Mouse (Mus musculus): ENCODE data around the gene Cphx2.
"Not testable (repeated sequence)": the region's sequence is repeated elsewhere in the genome, so short reads cannot be mapped to it uniquely, and the experiment has no call there.

Cphx2 gene

GRCm38 (mm10) chr14:26081216-26081615 lies at the start of gene Cphx2:
TSS of gene Cphx2 (plus strand) at chr14:26081516.
- not testable (repeated sequence) for DNase-seq (ENCODE audit: low spot score)

GRCm38 (mm10) chr14:26034364-26034763 lies 47.0 kb upstream of the Cphx2 start:
- not testable (repeated sequence) for DNase-seq (ENCODE audit: low spot score)

- DNase-seq (ENCODE audit: low spot score), result not testable (repeated sequence)
Observed at GRCm38 (mm10) chr14:26035439-26035838, 45.9 kb upstream of the Cphx2 start.

- not testable (repeated sequence) for DNase-seq (ENCODE audit: low spot score)
Observed at GRCm38 (mm10) chr14:26042611-26043010, 38.7 kb upstream of the Cphx2 start, which contains the start of gene Gm9780. TSS of gene Gm9780 (minus strand) at chr14:26042711.

GRCm38 (mm10) chr14:26045007-26045406 lies 36.3 kb upstream of the Cphx2 start:
- not testable (repeated sequence) for DNase-seq (ENCODE audit: low spot score)

- DNase-seq (ENCODE audit: low spot score), result not testable (repeated sequence)
Observed at GRCm38 (mm10) chr14:26047026-26047425, 34.3 kb upstream of the Cphx2 start.

GRCm38 (mm10) chr14:26048767-26049166 lies 32.5 kb upstream of the Cphx2 start:
- DNase-seq (ENCODE audit: low spot score), result not testable (repeated sequence)

GRCm38 (mm10) chr14:26058184-26058583 lies 23.1 kb upstream of the Cphx2 start:
- not testable (repeated sequence) for DNase-seq (ENCODE audit: low spot score)

- DNase-seq (ENCODE audit: low spot score), result not testable (repeated sequence)
Observed at GRCm38 (mm10) chr14:26059362-26059761, 22.0 kb upstream of the Cphx2 start.

GRCm38 (mm10) chr14:26066574-26067324 lies 14.6 kb upstream of the Cphx2 start:
- not testable (repeated sequence) for DNase-seq (ENCODE audit: low spot score)

- not testable (repeated sequence) for DNase-seq (ENCODE audit: low spot score)
Observed at GRCm38 (mm10) chr14:26067325-26067633, 14.0 kb upstream of the Cphx2 start, which contains the start of gene Tmem254c. TSS of gene Tmem254c (minus strand) at chr14:26067355.

GRCm38 (mm10) chr14:26076620-26077390 lies 4.5 kb upstream of the Cphx2 start:
- DNase-seq (ENCODE audit: low spot score), result not testable (repeated sequence)

GRCm38 (mm10) chr14:26081997-26082396 lies 681 bp downstream of the Cphx2 start, which contains the start of gene Cphx3:
TSS of gene Cphx3 (plus strand) at chr14:26082297.
- not testable (repeated sequence) for DNase-seq (ENCODE audit: low spot score)

- not testable (repeated sequence) for DNase-seq (ENCODE audit: low spot score)
Observed at GRCm38 (mm10) chr14:26097622-26098021, 16.3 kb downstream of the Cphx2 start.

GRCm38 (mm10) chr14:26118150-26118549 lies 36.8 kb downstream of the Cphx2 start, which contains the start of gene Duxbl2:
TSS of gene Duxbl2 (plus strand) at chr14:26118349.
- not testable (repeated sequence) for DNase-seq (ENCODE audit: low spot score)

GRCm38 (mm10) chr14:26118550-26119000 lies 37.3 kb downstream of the Cphx2 start:
- DNase-seq (ENCODE audit: low spot score), result not testable (repeated sequence)

- DNase-seq (ENCODE audit: low spot score), result not testable (repeated sequence)
Observed at GRCm38 (mm10) chr14:26119095-26119494, 37.8 kb downstream of the Cphx2 start.
